Mouse (Mus musculus): ENCODE data around the gene Brms1l.

GRCm38 (mm10) chr12:55859409-55860349 lies 23.6 kb downstream of the Brms1l start:
- no peak for TF ChIP-seq CTCF (IDR thresholded peaks at IDR 0.05; ENCODE audit: insufficient read depth, low read depth, low read length)
- no peak for TF ChIP-seq POLR2A (IDR thresholded peaks at IDR 0.05; ENCODE audit: insufficient read depth, low read depth, low read length)
